Mouse (Mus musculus) left cerebral cortex, adult 2 months (tissue): ENCODE results near the gene Elovl5. TPM values are rescaled to one million over a fixed set of nuclear protein-coding genes. Genes with fewer than 3 reads are reported as not detected.

Experiments
- DNase-seq, 2 experiments: peaks; one replicate each; pipeline ENCODE4 v3.0.0; 2021 to 2022; ENCODE audit warnings: low spot score in 2 of 2, mixed read lengths in 1 of 2; ENCODE audit errors: extremely low spot score in 1 of 2
- H3K27ac ChIP-seq: fragments of 200-600 bp; 2 replicates; pipeline ENCODE4 v1.8.1; 2022
- H3K4me3 ChIP-seq: fragments of 200-600 bp; 2 replicates; pipeline ENCODE4 v1.8.1; 2022
- CTCF ChIP-seq: fragments of 200-600 bp; IDR thresholded peaks from 2 replicates; pipeline ENCODE4 v1.8.1; 2022; ENCODE audit warnings: antibody characterized with exemption, mild to moderate bottlenecking, moderate library complexity
- intact Hi-C: fragments of 180-260 bp; cut with DNase I; formaldehyde crosslinking; loops from one replicate; pipeline ENCODE4 v1.15.1; 2025
- total RNA-seq, 2 experiments: library from RNA; stranded (reverse); gene quantifications; 2 replicates each; pipeline ENCODE4 v1.2.3; 2021

The Elovl5 gene
- total RNA-seq, 2 experiments from 2014 or later = 60.4 to 62.7 TPM

DNA sequence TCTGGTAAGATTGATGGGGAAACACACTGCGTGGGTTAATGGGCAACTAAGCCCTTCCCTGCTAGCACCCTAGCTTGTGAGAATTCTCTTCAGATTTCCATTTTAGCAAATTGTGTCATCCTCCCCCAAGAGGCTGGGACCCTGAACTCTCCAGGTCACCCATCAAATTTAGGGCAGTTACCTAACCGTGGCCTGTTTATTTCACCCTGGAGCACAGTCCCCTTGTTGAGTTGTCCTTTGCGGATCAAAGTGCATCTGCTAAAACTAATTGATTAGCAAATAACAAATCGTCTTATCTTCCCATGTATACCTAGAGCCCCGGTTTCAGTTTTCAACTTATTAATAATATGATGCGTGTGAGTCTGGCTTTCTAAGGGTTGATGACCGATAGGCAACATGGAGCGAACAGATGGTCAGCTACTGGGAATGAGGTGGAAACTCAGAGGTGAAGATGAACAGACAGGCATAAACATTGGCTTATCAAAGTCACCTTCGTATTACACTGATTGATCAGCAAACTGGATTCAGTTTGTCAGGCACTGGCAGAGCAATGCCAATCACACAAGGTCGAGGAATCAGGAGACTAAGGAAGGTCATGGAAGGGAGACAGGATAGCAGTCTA, 113.8 kb downstream of the Elovl5 start:
- no peak for TF ChIP-seq CTCF
- Histone ChIP-seq H3K27ac (no peak overlapping the region), H3K4me3 (no peak overlapping the region)
- intact Hi-C loops = no loop called here
- no peak for DNase-seq

DNA sequence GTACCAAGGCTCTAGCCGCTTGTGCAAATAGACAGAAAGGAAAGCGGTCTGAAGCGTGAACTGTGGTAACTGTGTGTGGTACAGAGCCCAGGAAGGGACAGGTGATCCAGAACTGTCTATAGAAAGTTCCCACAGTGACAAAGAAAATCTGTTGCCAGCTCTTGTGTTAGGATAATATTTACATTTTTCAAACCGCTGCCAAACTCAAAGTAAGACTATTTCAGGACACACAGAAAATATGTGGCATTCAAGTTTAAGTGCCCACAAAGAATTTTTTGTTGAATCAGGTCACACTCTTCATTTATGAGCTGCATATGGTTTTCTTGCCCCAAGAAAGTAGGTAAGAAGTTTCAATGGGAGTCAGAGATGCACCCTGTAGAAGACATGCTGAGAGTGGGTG, 115.8 kb downstream of the Elovl5 start:
- Histone ChIP-seq H3K4me3 (no peak overlapping the region), H3K27ac (no peak overlapping the region)
- intact Hi-C loops = no loop called here
- TF ChIP-seq CTCF = no peak
- DNase-seq = no peak

Other genes starting within 250 kb of the Elovl5 start
- gene Gclc, start 162.8 kb upstream of the Elovl5 start, total RNA-seq = 10 to 100 TPM; 44.0 to 45.6 TPM
- not detected for gene Gcm1, start 134.6 kb downstream of the Elovl5 start, total RNA-seq
- gene Fbxo9, start 191.7 kb downstream of the Elovl5 start, total RNA-seq = 100 to 1,000 TPM; 106 to 115 TPM
- gene Ick, start 191.8 kb downstream of the Elovl5 start, total RNA-seq = 10 to 100 TPM; 17.4 to 19.2 TPM